ENCODE assay signal across 11 mouse cellular contexts in the genomic region with DNA sequence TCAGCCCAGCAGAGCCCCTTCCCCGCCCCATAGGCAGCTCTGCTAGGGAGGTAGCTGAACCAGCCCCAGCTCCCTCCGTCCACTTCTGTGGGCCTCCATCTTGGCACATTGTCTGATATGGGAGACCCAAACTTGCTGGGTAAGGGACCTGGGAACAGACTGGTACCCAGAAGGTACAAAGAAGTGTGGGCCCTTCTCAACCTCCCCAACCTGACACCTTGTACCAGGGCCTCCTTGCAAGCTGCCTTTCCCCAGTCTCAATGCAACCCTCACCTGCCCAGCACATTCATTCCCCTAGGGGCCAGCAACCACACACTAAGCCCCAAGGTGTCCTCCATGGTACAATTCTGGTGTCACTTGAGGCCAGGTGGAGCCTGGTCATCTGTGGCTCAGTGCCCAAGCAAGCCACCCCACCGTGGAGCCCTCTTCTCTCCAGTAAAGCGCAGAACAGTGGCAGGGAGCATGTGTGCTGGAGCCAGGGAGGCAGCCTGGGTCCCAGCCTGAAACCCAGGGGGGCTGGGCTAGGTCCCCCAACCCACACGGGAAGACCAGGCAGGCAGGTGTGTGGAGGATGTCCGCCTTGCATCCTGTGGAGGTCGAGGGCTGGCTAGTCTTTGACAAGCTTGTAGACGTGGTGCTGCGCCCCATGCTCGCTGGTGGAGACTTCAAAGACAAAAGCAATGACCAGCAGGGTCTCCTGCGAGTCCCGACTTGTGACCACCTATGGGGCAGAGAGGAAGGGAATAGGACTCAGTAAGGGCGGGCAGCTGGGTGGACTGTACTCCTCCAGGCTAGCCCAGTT. TPM values are rescaled to one million over a fixed set of nuclear protein-coding genes. Genes with fewer than 3 reads are reported as not detected.
A peak's percentile ranks its signal among the peaks of the same experiment; 100 is the strongest.
DNase-seq lines count a peak whose midpoint lies in the region; ATAC-seq and TF ChIP-seq lines count a peak whose summit lies in the region.
"Had no signal": no experiment of that assay in that cellular context is flagged by ENCODE, and none has a peak within 500 bp of the region (broad histone marks: within the 10 kb centered on the region; RNA-seq: fewer than 3 reads in every experiment).

No protein-coding gene starts in this region.

- TF ChIP-seq CTCF in liver, embryonic 14.5 days (IDR thresholded peaks at IDR 0.05; ENCODE audit: low read depth): peak; percentile 16; the same call in 1 of the 2 replicates
- no peak for TF ChIP-seq CTCF in layer of hippocampus, adult 2 months (conservative IDR thresholded peaks at IDR 0.05)

- H3K36me3 ChIP-seq in kidney, embryonic 16.5 days (ENCODE audit: insufficient read depth, low read length): peaks cover 47% of the 10 kb centered on the region
- peaks cover 3% of the 10 kb centered on the region; the same call in 1 of the 2 replicates for H3K36me3 ChIP-seq in embryonic facial prominence, embryonic 11.5 days (replicated peaks; ENCODE audit: control insufficient read depth, insufficient read depth, low read depth, low read length)
- H3K36me3 ChIP-seq in liver, embryonic 14.5 days (replicated peaks; ENCODE audit: control insufficient read depth, insufficient read depth, low read depth): peaks cover 23% of the 10 kb centered on the region

- peak; percentile 27 for DNase-seq in cerebellum, adult 9-11 months
- DNase-seq in cerebellum, postnatal 36 days: no peak
- DNase-seq in kidney, postnatal 36 days: no peak
- DNase-seq in embryonic facial prominence, embryonic 11.5 days (ENCODE audit: low spot score): no peak
- no peak for DNase-seq in liver, embryonic 14.5 days (ENCODE audit: low read depth in 3 of 3, low spot score in 3 of 3)
- no peak for DNase-seq in right cerebral cortex, postnatal 14 days
- no peak for DNase-seq in layer of hippocampus, adult 2 months (ENCODE audit: low spot score in 2 of 2)
- DNase-seq: adrenal gland, adult 8-10 months; left cerebral cortex, postnatal 4 days; right cerebral cortex, postnatal 25 days had no signal

- H3K27me3 ChIP-seq in kidney, embryonic 16.5 days (ENCODE audit: insufficient read depth, low read length): no peaks in the 10 kb centered on the region
- H3K27me3 ChIP-seq in embryonic facial prominence, embryonic 11.5 days (ENCODE audit: control insufficient read depth, insufficient read depth, low read length): no peaks in the 10 kb centered on the region
- H3K27me3 ChIP-seq in liver, embryonic 14.5 days (ENCODE audit: control insufficient read depth, insufficient read depth, low read length): no peaks in the 10 kb centered on the region

- peak overlapping the region; percentile 11 for H3K27ac ChIP-seq in kidney, embryonic 16.5 days (ENCODE audit: low read length)
- 0 out of 2 replicates have a peak overlapping the region, but pooled peaks have one; percentile 22 for H3K27ac ChIP-seq in embryonic facial prominence, embryonic 11.5 days (replicated peaks; ENCODE audit: low read depth, low read length)
- H3K27ac ChIP-seq in liver, embryonic 14.5 days: no peak overlapping the region
- no peak overlapping the region for H3K27ac ChIP-seq in layer of hippocampus, adult 2 months

- no peak overlapping the region for H3K4me2 ChIP-seq in kidney, embryonic 16.5 days (replicated peaks; ENCODE audit: low read depth, low read length)
- no peak overlapping the region for H3K4me2 ChIP-seq in embryonic facial prominence, embryonic 11.5 days (ENCODE audit: low read depth, low read length)
- H3K4me2 ChIP-seq in liver, embryonic 14.5 days (ENCODE audit: low read depth): no peak overlapping the region

- no peak for ATAC-seq in kidney, embryonic 16.5 days (ENCODE audit: low FRiP score, low TSS enrichment)
- ATAC-seq in embryonic facial prominence, embryonic 11.5 days (replicated peaks; ENCODE audit: insufficient number of reproducible peaks, low FRiP score, low TSS enrichment, low read depth): no peak
- no peak for ATAC-seq in liver, embryonic 14.5 days (ENCODE audit: insufficient read depth)

- no peaks in the 10 kb centered on the region for H3K9me3 ChIP-seq in kidney, embryonic 16.5 days (ENCODE audit: low read length)
- no peaks in the 10 kb centered on the region for H3K9me3 ChIP-seq in embryonic facial prominence, embryonic 11.5 days (replicated peaks; ENCODE audit: control insufficient read depth, low read length)
- H3K9me3 ChIP-seq in liver, embryonic 14.5 days (ENCODE audit: control insufficient read depth, low read length): no peaks in the 10 kb centered on the region

- no peak for TF ChIP-seq EP300 in liver, embryonic 14.5 days (IDR thresholded peaks at IDR 0.05; ENCODE audit: low read depth)

- WGBS in kidney, embryonic 16.5 days: 36% methylated on average over 13 of the region's 13 CpGs
- WGBS in embryonic facial prominence, embryonic 11.5 days: 45% methylated on average over 13 of the region's 13 CpGs
- 29% methylated on average over 13 of the region's 13 CpGs for WGBS in liver, embryonic 14.5 days (ENCODE audit: insufficient replicate concordance)

- H3K4me3 ChIP-seq in kidney, embryonic 16.5 days (ENCODE audit: low read length): no peak overlapping the region
- H3K4me3 ChIP-seq in embryonic facial prominence, embryonic 11.5 days (ENCODE audit: low read depth, low read length): no peak overlapping the region
- H3K4me3 ChIP-seq in liver, embryonic 14.5 days (ENCODE audit: insufficient read depth in 1 of 2, low read depth in 2 of 2, low read length in 2 of 2): no peak overlapping the region
- H3K4me3 ChIP-seq in layer of hippocampus, adult 2 months: no peak overlapping the region

- H3K9ac ChIP-seq in kidney, embryonic 16.5 days (replicated peaks; ENCODE audit: low read length): 0 out of 2 replicates have a peak overlapping the region, but pooled peaks have one; percentile 0
- H3K9ac ChIP-seq in embryonic facial prominence, embryonic 11.5 days (replicated peaks; ENCODE audit: low read length): no peak overlapping the region
- no peak overlapping the region for H3K9ac ChIP-seq in liver, embryonic 14.5 days (replicated peaks)

- peaks cover 58% of the 10 kb centered on the region for H3K4me1 ChIP-seq in kidney, embryonic 16.5 days (ENCODE audit: insufficient read depth, low read length)
- peaks cover 9% of the 10 kb centered on the region for H3K4me1 ChIP-seq in embryonic facial prominence, embryonic 11.5 days (ENCODE audit: control insufficient read depth, insufficient read depth, low read length)
- peaks cover 4 to 15% of the 10 kb centered on the region in 2 experiments for H3K4me1 ChIP-seq in liver, embryonic 14.5 days (replicated peaks; ENCODE audit: control insufficient read depth in 2 of 2, insufficient read depth in 2 of 2, low read length in 1 of 2)

RNA-seq across cellular contexts. Expression of gene Rpl10a, which starts 4.0 kb away (rescaled TPM):
- polyA plus RNA-seq in kidney, embryonic 16.5 days (2015; fragmentation: Nextera tagmentation; extraction: Ambion mirVana): 543 and 653 TPM in 2 replicates
- 562 and 613 TPM in 2 replicates for polyA plus RNA-seq in embryonic facial prominence, embryonic 11.5 days (2014; fragmentation: Nextera tagmentation; extraction: Ambion mirVana)
- 1,169 and 1,992 TPM in 2 replicates for polyA plus RNA-seq in liver, embryonic 14.5 days (2012; rRNA removed)
- 506 and 510 TPM in 2 replicates for polyA plus RNA-seq in liver, embryonic 14.5 days (2014; fragmentation: Nextera tagmentation; extraction: Ambion mirVana)
- total RNA-seq in layer of hippocampus, adult 2 months (2021): 100 to 1,000 TPM; 345 to 350 TPM

RNA-seq across cellular contexts. Expression of gene Tead3, which starts 18.3 kb away (rescaled TPM):
- polyA plus RNA-seq in kidney, embryonic 16.5 days (2015; fragmentation: Nextera tagmentation; extraction: Ambion mirVana): 10.7 and 11.5 TPM in 2 replicates
- 8.6 and 9.0 TPM in 2 replicates for polyA plus RNA-seq in embryonic facial prominence, embryonic 11.5 days (2014; fragmentation: Nextera tagmentation; extraction: Ambion mirVana)
- 2.0 and 2.2 TPM in 2 replicates for polyA plus RNA-seq in liver, embryonic 14.5 days (2012; rRNA removed)
- polyA plus RNA-seq in liver, embryonic 14.5 days (2014; fragmentation: Nextera tagmentation; extraction: Ambion mirVana): 0.52 and 0.63 TPM in 2 replicates
- 1 to 10 TPM; 3.0 to 3.2 TPM for total RNA-seq in layer of hippocampus, adult 2 months (2021)

RNA-seq across cellular contexts. Expression of gene Fance, which starts 19.0 kb away (rescaled TPM):
- 32.3 and 34.0 TPM in 2 replicates for polyA plus RNA-seq in kidney, embryonic 16.5 days (2015; fragmentation: Nextera tagmentation; extraction: Ambion mirVana)
- polyA plus RNA-seq in embryonic facial prominence, embryonic 11.5 days (2014; fragmentation: Nextera tagmentation; extraction: Ambion mirVana): 18.8 and 21.2 TPM in 2 replicates
- 4.5 and 5.5 TPM in 2 replicates for polyA plus RNA-seq in liver, embryonic 14.5 days (2012; rRNA removed)
- 9.4 and 10.4 TPM in 2 replicates for polyA plus RNA-seq in liver, embryonic 14.5 days (2014; fragmentation: Nextera tagmentation; extraction: Ambion mirVana)
- total RNA-seq in layer of hippocampus, adult 2 months (2021): 10 to 100 TPM; 30.3 to 34.9 TPM

RNA-seq across cellular contexts. Expression of gene Tulp1, which starts 32.7 kb away (rescaled TPM):
- 6.4 and 8.7 TPM in 2 replicates for polyA plus RNA-seq in kidney, embryonic 16.5 days (2015; fragmentation: Nextera tagmentation; extraction: Ambion mirVana)
- polyA plus RNA-seq in embryonic facial prominence, embryonic 11.5 days (2014; fragmentation: Nextera tagmentation; extraction: Ambion mirVana): 3.4 and 3.6 TPM in 2 replicates
- 0.12 and 0.26 TPM in 2 replicates for polyA plus RNA-seq in liver, embryonic 14.5 days (2012; rRNA removed)
- polyA plus RNA-seq in liver, embryonic 14.5 days (2014; fragmentation: Nextera tagmentation; extraction: Ambion mirVana): 0.28 and 0.42 TPM in 2 replicates
- not detected for total RNA-seq in layer of hippocampus, adult 2 months (2021)

Comparison
In these comparisons a context has a peak if more than half of its experiments do, and no peak if none do; other contexts are left out.
1. H3K27ac ChIP-seq: peak in kidney, embryonic 16.5 days (single experiment) and embryonic facial prominence, embryonic 11.5 days (single experiment); none in liver, embryonic 14.5 days (single experiment) and layer of hippocampus, adult 2 months (single experiment).